Mouse (Mus musculus) heart, embryonic 11.5 days (tissue): ENCODE data around the gene Sgta. TPM values are rescaled to one million over a fixed set of nuclear protein-coding genes. Genes with fewer than 3 reads are reported as not detected.

Experiments
- ATAC-seq: fragments of 200-750 bp; cut with Nextera tagmentation; replicated peaks from 2 replicates; pipeline ENCODE4 v1.8.0; 2017; ENCODE audit warnings: moderate library complexity; ENCODE audit not compliant: insufficient number of reproducible peaks, low FRiP score, low TSS enrichment
- H3K27ac ChIP-seq: fragments of 300-500 bp; sonication (generic); 2 replicates; pipeline ENCODE4 v1.5.1; 2014; ENCODE audit warnings: mild to moderate bottlenecking, low read depth, low read length
- H3K27me3 ChIP-seq: fragments of 300-500 bp; sonication (generic); 2 replicates; pipeline ENCODE4 v1.6.1; 2014; ENCODE audit warnings: mild to moderate bottlenecking, low read length, mixed read lengths; ENCODE audit not compliant: control insufficient read depth, insufficient read depth
- H3K36me3 ChIP-seq: fragments of 300-500 bp; sonication (generic); 2 replicates; pipeline ENCODE4 v1.6.1; 2014; ENCODE audit warnings: mild to moderate bottlenecking, low read length, moderate library complexity, mixed read lengths; ENCODE audit not compliant: control insufficient read depth, insufficient read depth
- H3K4me1 ChIP-seq: fragments of 300-500 bp; sonication (generic); 2 replicates; pipeline ENCODE4 v1.6.1; 2014; ENCODE audit warnings: low read length; ENCODE audit not compliant: control insufficient read depth, insufficient read depth
- H3K4me2 ChIP-seq: fragments of 300-500 bp; sonication (generic); 2 replicates; pipeline ENCODE4 v1.6.1; 2014; ENCODE audit warnings: mild to moderate bottlenecking, moderate library complexity
- H3K4me3 ChIP-seq: fragments of 300-500 bp; sonication (generic); 2 replicates; pipeline ENCODE4 v1.5.1; 2014; ENCODE audit warnings: low read depth, low read length
- H3K9ac ChIP-seq: fragments of 300-500 bp; sonication (generic); 2 replicates; pipeline ENCODE4 v1.6.1; 2014; ENCODE audit warnings: mild to moderate bottlenecking, low read depth, low read length, moderate library complexity
- H3K9me3 ChIP-seq: fragments of 300-500 bp; sonication (generic); replicated peaks from 2 replicates; pipeline ENCODE4 v1.6.1; 2016; ENCODE audit warnings: low read length; ENCODE audit not compliant: control insufficient read depth
- WGBS: fragments of 180-500 bp; shearing (Covaris S2); extraction: QIAGEN DNeasy Blood & Tissue Kit; methylation state at CpG from one replicate; pipeline ENCODE4 v1.1.7; 2014; ENCODE audit not compliant: insufficient replicate concordance; 5-methylcytosine and 5-hydroxymethylcytosine counted together
- polyA plus RNA-seq: library from polyadenylated mRNA; unstranded; fragments of >200 nt; fragmentation: Nextera tagmentation; extraction: Ambion mirVana; gene quantifications from 2 replicates; pipeline ENCODE4 v1.2.1, GENCODE M21; 2014

Sgta gene
- polyA plus RNA-seq, 1 experiment from 2014 or later = 130 TPM

DNA sequence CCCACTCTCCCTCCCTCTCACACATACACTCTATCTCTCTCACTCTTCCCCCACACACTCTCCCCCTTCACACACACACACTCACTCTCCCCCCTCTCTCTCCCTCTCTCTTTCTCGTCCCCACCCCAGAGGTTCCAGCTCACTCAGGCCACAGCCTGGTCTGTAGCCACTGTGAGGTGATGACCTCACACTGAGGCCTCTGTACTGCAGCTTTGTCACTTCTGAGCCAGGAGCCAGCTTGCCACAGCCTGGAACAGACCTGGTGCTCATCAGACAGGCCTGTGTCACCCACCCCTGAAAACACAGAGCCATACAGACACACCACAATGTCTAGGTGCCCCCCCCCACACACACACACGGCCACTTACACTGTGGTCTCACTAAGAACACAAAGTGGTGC, 39.8 kb downstream of the Sgta start:
- H3K9ac ChIP-seq = no peak overlapping the region
- H3K27ac ChIP-seq = no peak overlapping the region
- H3K4me1 ChIP-seq = peaks cover 2% of the 10 kb centered on the region; the same call in 1 of the 2 replicates
- H3K4me2 ChIP-seq = no peak overlapping the region
- no peak for ATAC-seq
- H3K27me3 ChIP-seq = peaks cover 42% of the 10 kb centered on the region
- WGBS = 35% methylated on average over 2 of the region's 2 CpGs
- no peaks in the 10 kb centered on the region for H3K36me3 ChIP-seq
- no peak overlapping the region for H3K4me3 ChIP-seq
- H3K9me3 ChIP-seq = no peaks in the 10 kb centered on the region

DNA sequence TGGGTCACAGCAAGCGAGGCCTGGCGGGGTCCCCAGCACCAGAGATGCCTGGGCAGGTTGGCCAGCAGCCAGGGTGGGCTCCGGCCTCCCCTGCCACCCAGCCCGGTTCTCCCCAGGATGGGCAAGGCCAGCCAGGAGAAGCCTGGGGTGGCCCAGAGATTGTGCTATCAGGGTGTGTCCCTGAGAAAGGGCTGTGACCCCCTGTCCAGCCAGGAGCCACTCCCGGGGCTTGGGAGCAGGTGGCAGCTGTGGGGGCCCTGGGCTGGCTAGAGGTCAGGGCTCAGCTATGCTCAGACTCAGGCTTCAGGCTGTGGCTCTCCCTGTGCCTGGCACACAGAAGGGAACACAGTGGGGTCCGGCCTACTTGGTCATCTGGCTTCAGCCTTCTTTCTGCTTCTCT, 40.3 kb downstream of the Sgta start:
- 70% methylated on average over 6 of the region's 6 CpGs for whole genome bisulfite sequencing
- no peak overlapping the region for H3K4me2 ChIP-seq
- H3K9ac ChIP-seq = no peak overlapping the region

DNA sequence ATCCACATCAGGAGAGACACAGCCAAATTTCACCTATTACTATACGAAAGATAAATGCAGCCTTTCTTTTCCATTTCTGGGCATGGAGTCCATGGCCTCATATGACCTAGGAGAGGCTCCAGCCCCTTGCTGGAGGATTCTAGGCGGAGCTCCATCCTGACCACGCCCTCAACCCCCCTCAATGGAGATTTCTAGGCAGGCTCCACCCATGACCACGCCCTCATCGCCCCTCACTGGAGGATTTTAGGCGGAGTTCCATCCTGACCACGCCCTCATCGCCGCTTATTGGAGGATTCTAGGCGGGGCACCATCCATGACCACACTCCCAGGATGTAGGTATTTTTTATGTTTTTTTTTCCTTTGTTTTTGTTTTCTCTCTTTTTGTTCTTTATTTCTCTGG, 41.7 kb downstream of the Sgta start:
- ATAC-seq = no peak
- Histone ChIP-seq H3K4me3 (no peak overlapping the region), H3K4me1 (no peaks in the 10 kb centered on the region), H3K27me3 (peaks cover 25% of the 10 kb centered on the region), H3K36me3 (no peaks in the 10 kb centered on the region), H3K9ac (no peak overlapping the region), H3K9me3 (no peaks in the 10 kb centered on the region), H3K27ac (no peak overlapping the region), H3K4me2 (no peak overlapping the region)
- 29% methylated on average over 10 of the region's 10 CpGs for WGBS

More for the DNA sequence above, 40.3 kb downstream of the Sgta start:
- Histone ChIP-seq H3K36me3 (no peaks in the 10 kb centered on the region), H3K4me1 (no peaks in the 10 kb centered on the region), H3K27ac (no peak overlapping the region), H3K27me3 (peaks cover 37% of the 10 kb centered on the region), H3K4me3 (no peak overlapping the region), H3K9me3 (no peaks in the 10 kb centered on the region)
- no peak for ATAC-seq

DNA sequence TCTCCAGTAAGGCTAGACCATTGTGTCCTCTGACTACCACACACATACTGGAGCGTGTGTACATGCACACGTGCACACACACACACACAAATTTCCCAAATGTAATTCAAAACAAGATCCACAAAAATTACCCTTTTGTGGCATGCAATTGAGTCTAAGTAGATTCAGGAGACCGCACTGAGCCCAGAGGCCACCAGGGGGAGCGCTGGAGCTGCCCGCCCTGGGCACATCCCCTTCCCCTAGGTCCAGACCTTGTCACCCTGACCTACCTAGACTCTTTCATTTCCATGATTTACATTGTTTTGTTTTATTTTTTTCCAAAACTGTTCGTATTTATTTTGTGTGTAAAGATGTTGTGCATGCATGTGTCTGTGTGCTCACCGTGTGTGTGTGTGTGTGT, 43.3 kb downstream of the Sgta start:
- WGBS = 5% methylated on average over 7 of the region's 7 CpGs
- Histone ChIP-seq H3K9me3 (no peaks in the 10 kb centered on the region), H3K9ac (no peak overlapping the region), H3K27me3 (peaks cover 17% of the 10 kb centered on the region), H3K4me2 (no peak overlapping the region), H3K36me3 (no peaks in the 10 kb centered on the region), H3K27ac (no peak overlapping the region), H3K4me1 (no peaks in the 10 kb centered on the region), H3K4me3 (no peak overlapping the region)
- ATAC-seq = no peak

- Histone ChIP-seq H3K27me3 (peaks cover 8% of the 10 kb centered on the region; the same call in 1 of the 2 replicates), H3K9me3 (no peaks in the 10 kb centered on the region), H3K27ac (no peak overlapping the region), H3K4me2 (no peak overlapping the region), H3K4me1 (no peaks in the 10 kb centered on the region), H3K9ac (no peak overlapping the region), H3K4me3 (no peak overlapping the region), H3K36me3 (no peaks in the 10 kb centered on the region)
- 73% methylated on average over 2 of the region's 2 CpGs for WGBS
- no peak for ATAC-seq
Observed at GRCm38 (mm10) chr10:81015666-81016065, 44.3 kb downstream of the Sgta start.

- peak within 1 kb of the TSS; percentile 55 for H3K4me2 ChIP-seq
- peak within 1 kb of the TSS; percentile 12 for H3K4me3 ChIP-seq
- no peak within 1 kb of the TSS for H3K27ac ChIP-seq
- H3K9me3 ChIP-seq = no peaks in the 10 kb centered on the region
- H3K27me3 ChIP-seq = peaks cover 6% of the 10 kb centered on the region; the same call in 1 of the 2 replicates
- no peaks in the 10 kb centered on the region for H3K36me3 ChIP-seq
- no peaks in the 10 kb centered on the region for H3K4me1 ChIP-seq
- H3K9ac ChIP-seq = no peak within 1 kb of the TSS; the same call in 1 of the 2 replicates
- ATAC-seq = peak; percentile 89
- 11% methylated on average over 31 of the region's 31 CpGs for WGBS
Observed at GRCm38 (mm10) chr10:81014393-81015384, 45.3 kb downstream of the Sgta start, which contains the start of gene Gng7. Gene Gng7 (minus strand): TSS chr10:81014945.

DNA sequence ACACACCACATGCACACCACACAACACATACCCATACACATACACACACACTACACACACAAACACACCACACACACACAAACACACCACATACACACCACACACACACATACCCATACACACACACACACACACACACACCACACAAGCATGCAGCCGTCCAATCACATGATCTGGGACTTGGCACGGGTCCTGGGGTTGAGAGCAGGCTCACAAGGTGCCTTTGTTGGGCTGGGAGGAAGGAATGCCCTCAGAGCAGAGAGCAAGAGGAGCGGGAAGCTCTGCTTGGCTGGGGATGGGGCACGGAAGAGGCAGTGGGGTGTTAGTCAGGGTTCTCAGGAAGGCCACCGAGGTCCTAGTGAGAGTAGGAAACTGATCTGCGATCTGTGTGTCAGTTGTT, 49.1 kb downstream of the Sgta start:
- WGBS = 63% methylated on average over 6 of the region's 6 CpGs
- Histone ChIP-seq H3K36me3 (no peaks in the 10 kb centered on the region), H3K9ac (no peak overlapping the region), H3K4me2 (no peak overlapping the region), H3K4me1 (no peaks in the 10 kb centered on the region), H3K4me3 (no peak overlapping the region), H3K27ac (no peak overlapping the region), H3K9me3 (no peaks in the 10 kb centered on the region), H3K27me3 (peaks cover 7% of the 10 kb centered on the region; the same call in 1 of the 2 replicates)
- ATAC-seq = no peak

- no peak overlapping the region for H3K9ac ChIP-seq
- H3K4me3 ChIP-seq = no peak overlapping the region
- peaks cover 5% of the 10 kb centered on the region; the same call in 1 of the 2 replicates for H3K27me3 ChIP-seq
- ATAC-seq = no peak
- H3K4me2 ChIP-seq = no peak overlapping the region
- no peaks in the 10 kb centered on the region for H3K9me3 ChIP-seq
- no peaks in the 10 kb centered on the region for H3K36me3 ChIP-seq
- WGBS = 28% methylated on average over 7 of the region's 7 CpGs
- H3K4me1 ChIP-seq = no peaks in the 10 kb centered on the region
- H3K27ac ChIP-seq = no peak overlapping the region
Observed at GRCm38 (mm10) chr10:81007240-81007639, 52.7 kb downstream of the Sgta start.
